Mouse (Mus musculus) thymus, adult 2 months (tissue): ENCODE data around the gene Pde9a.

ENCODE experiments used
- CTCF ChIP-seq: fragments of 200-500 bp; IDR thresholded peaks from 2 replicates; pipeline ENCODE4 v1.5.1; 2012; ENCODE audit warnings: mild to moderate bottlenecking, control low read depth, low read length, moderate library complexity, borderline replicate concordance; ENCODE audit not compliant: control insufficient read depth, poor library complexity, insufficient read depth; ENCODE audit errors: extremely low read depth
- POLR2A ChIP-seq: fragments of 200-500 bp; IDR thresholded peaks from 2 replicates; pipeline ENCODE4 v1.6.1; 2012; ENCODE audit warnings: mild to moderate bottlenecking, low read length, control low read depth, moderate library complexity; ENCODE audit not compliant: control insufficient read depth, poor library complexity, insufficient read depth; ENCODE audit errors: extremely low read depth

DNA sequence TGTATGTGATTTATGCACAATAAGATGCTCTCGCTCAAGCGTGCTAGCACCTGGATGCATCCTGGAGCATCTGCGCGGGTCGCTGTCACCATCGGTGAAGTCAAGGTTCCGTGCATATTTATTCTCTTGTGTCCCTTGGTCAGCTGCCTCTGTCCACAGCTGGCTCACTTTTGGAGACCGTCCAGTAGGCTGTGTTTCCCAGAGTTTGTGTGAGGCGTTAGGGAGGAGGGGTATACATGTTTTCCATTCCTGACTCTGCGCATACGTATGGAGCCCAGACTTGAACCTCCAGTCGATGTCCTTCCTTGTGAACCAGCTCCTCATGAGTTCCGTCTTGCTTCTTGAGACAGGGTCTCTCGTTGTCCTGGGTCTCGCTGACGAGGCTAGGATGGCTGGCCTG lies 34.6 kb downstream of the Pde9a start:
- no peak for TF ChIP-seq CTCF
- TF ChIP-seq POLR2A: no peak
